Mouse (Mus musculus): Measurements from ENCODE around the gene Bricd5. TPM values are rescaled to one million over a fixed set of nuclear protein-coding genes. Genes with fewer than 3 reads are reported as not detected.

Bricd5 gene
- total and polyA plus RNA-seq, 2 experiments from 2014 or later: 1.4 to 4.0 TPM

DNA sequence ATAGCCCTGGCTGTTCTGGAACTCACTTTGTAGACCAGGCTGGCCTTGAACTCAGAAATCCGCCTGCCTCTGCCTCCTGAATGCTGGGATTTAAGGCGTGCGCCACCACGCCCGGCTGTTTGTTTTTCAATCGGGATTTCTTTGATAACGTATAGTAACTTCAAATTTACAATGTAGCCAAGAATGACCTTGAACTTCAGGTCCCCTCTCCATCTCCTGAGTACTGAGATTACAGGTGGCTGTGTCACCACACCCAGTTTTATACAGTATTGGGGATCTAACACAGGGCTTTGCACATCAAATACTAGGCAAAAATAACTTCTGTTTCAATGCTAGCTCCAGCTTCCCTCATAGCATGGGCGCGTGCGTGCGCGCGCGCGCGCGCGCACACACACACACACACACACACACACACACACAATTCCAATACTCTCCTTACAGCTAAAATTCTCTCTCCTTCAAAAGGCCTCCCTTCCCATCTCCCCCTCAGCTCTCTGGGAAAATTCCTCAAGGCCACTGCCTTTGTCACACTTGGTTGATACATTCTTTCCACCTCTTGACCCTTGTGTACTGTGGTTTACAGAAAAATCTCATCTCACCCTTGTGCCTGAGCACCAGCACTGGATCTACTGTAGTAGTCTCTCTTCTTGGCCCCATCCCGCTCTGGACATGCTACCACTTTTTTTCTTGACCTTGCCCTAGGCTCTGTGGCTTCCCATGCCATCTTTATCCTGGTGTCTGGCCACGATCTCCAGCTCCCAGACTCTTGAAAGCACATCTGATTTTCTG lies 7.5 kb downstream of the Bricd5 start:
- Histone ChIP-seq H3K4me2 (ENCODE audit: low read depth, low read length) (no peak overlapping the region), H3K36me3 (ENCODE audit: insufficient read depth, low read length) (peaks cover 10% of the 10 kb centered on the region; the same call in 1 of the 2 replicates), H3K4me1 (ENCODE audit: insufficient read depth, low read length) (0 out of 2 replicates have a peak, but pooled peaks cover 11% of the 10 kb centered on the region), H3K4me3 (ENCODE audit: low read length) (no peak overlapping the region), H3K9ac (replicated peaks; ENCODE audit: low read length) (no peak overlapping the region), H3K27ac (no peak overlapping the region), H3K9me3 (ENCODE audit: low read length) (no peaks in the 10 kb centered on the region), H3K27me3 (ENCODE audit: insufficient read depth, low read length) (no peaks in the 10 kb centered on the region)
- ATAC-seq (no peak), DNase-seq (ENCODE audit: low spot score) (no peak)
- WGBS: 93% methylated on average over 20 of the region's 20 CpGs
- TF ChIP-seq CTCF (IDR thresholded peaks at IDR 0.05; ENCODE audit: low read depth): no peak

DNA sequence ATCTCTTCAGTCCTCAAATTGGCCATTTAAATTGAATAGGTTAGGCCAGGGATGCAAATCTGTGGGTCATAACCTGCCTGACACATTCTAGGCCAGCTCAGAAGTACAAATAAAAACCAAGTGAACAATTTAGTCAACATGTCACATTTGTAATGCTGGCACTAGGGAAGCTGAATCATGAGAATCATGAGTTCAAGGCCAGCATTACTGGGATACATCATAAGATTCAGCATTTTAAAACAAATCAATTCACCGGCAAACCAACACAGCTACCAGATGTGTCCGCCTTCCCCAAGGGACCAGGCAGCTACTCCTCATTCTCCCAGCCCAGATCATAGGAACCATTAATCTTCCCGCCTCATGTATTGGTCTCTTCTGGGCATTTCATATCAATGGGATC lies 9.8 kb downstream of the Bricd5 start:
- no peak for TF ChIP-seq CTCF (IDR thresholded peaks at IDR 0.05; ENCODE audit: low read depth)
- no peaks in the 10 kb centered on the region for H3K27me3 ChIP-seq (ENCODE audit: insufficient read depth, low read length)

DNA sequence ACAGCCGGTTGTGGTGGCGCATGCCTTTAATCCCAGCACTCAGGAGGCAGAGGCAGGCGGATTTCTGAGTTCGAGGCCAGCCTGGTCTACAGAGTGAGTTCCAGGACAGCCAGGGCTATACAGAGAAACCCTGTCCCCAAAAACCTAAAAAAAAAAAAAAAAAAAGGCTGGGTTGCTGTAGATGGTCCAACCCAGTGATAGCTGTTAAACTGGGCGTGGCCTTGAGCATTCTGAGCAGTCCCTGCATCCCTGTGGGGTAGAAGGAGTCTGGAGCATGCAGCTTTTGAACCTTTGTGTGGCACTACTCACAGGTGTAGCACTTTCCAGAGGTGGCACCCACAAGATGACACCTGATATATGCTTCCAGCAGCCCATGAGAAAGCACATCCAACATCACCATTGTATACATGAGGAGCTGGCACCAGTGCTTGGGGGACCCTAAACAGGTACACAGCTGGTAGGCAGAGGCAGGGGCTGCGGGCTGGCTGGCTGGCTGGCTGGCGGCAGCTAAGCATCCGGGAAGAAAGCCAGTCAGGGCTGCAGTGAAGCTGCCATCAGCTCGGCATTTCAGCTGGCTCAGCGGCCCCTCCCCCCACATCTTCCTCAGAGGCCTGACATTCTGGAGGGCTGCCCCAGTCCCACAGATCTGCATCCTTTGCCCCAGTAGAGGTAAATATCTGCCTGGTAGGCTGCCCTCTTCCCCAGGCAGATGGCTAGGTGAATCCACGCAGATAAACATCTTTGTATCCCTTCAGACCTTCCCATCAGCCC lies 11.6 kb downstream of the Bricd5 start:
- H3K36me3 ChIP-seq (ENCODE audit: insufficient read depth, low read length): no peaks in the 10 kb centered on the region
- DNase-seq (ENCODE audit: low spot score) (peak; percentile 73), ATAC-seq (no peak)
- H3K4me3 ChIP-seq (ENCODE audit: low read length): no peak overlapping the region
- TF ChIP-seq CTCF (IDR thresholded peaks at IDR 0.05; ENCODE audit: low read depth): no peak
- H3K27me3 ChIP-seq (ENCODE audit: insufficient read depth, low read length): no peaks in the 10 kb centered on the region
- peaks cover 18% of the 10 kb centered on the region for H3K4me1 ChIP-seq (ENCODE audit: insufficient read depth, low read length)
- H3K4me2 ChIP-seq (ENCODE audit: low read depth, low read length): no peak overlapping the region
- peak overlapping the region; percentile 60; the same call in 1 of the 2 replicates for H3K27ac ChIP-seq
- 45% methylated on average over 11 of the region's 11 CpGs for WGBS
- no peaks in the 10 kb centered on the region for H3K9me3 ChIP-seq (ENCODE audit: low read length)
- no peak overlapping the region; the same call in 1 of the 2 replicates for H3K9ac ChIP-seq (replicated peaks; ENCODE audit: low read length)

More for the DNA sequence above, 9.8 kb downstream of the Bricd5 start:
- no peak overlapping the region for H3K27ac ChIP-seq
- H3K36me3 ChIP-seq (ENCODE audit: insufficient read depth, low read length): no peaks in the 10 kb centered on the region
- no peak for DNase-seq (ENCODE audit: low spot score)
- H3K4me1 ChIP-seq (ENCODE audit: insufficient read depth, low read length): peaks cover 11% of the 10 kb centered on the region
- H3K4me2 ChIP-seq (ENCODE audit: low read depth, low read length): no peak overlapping the region
- ATAC-seq: no peak
- H3K4me3 ChIP-seq (ENCODE audit: low read length): no peak overlapping the region
- WGBS: 83% methylated on average over 3 of the region's 3 CpGs
- no peaks in the 10 kb centered on the region for H3K9me3 ChIP-seq (ENCODE audit: low read length)
- H3K9ac ChIP-seq (replicated peaks; ENCODE audit: low read length): no peak overlapping the region

DNA sequence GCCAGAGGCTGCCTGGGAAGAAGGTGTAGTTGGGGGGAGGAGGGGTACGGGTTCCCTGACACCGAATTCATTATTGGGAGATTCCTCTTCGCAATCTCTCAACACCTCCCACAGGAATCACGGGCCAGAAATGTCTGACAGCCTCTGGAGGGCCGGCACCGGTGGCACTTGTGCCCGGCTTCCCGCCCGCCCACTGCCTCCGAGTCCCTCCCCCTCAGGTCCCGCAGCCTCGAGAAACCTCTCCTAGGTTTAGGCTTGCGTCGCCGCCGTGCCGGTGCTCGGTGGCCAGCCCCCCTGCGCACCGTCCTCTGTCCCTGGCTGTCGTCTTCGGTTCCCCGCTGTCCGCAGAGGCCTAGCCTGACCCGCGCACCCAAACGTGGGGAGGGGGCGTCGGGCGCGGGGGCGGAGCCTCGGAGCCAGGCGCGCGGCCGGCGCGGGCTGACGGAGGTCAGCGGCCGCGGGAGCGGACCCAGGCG lies 14.5 kb downstream of the Bricd5 start, which contains the start of gene Caskin1:
TSS of gene Caskin1 (plus strand) at position 416 of the 476 bp plus-strand sequence.
- ATAC-seq (peak; percentile 68), DNase-seq (ENCODE audit: low spot score) (peak; percentile 82)
- Histone ChIP-seq H3K27ac (peak within 1 kb of the TSS; percentile 97), H3K4me1 (ENCODE audit: insufficient read depth, low read length) (peaks cover 18% of the 10 kb centered on the region), H3K27me3 (ENCODE audit: insufficient read depth, low read length) (no peaks in the 10 kb centered on the region), H3K9ac (replicated peaks; ENCODE audit: low read length) (peak within 1 kb of the TSS; percentile 96), H3K4me3 (ENCODE audit: low read length) (peak within 1 kb of the TSS; percentile 96), H3K4me2 (ENCODE audit: low read depth, low read length) (peak within 1 kb of the TSS; percentile 70), H3K9me3 (ENCODE audit: low read length) (no peaks in the 10 kb centered on the region), H3K36me3 (ENCODE audit: insufficient read depth, low read length) (no peaks in the 10 kb centered on the region)
- no peak for TF ChIP-seq CTCF (IDR thresholded peaks at IDR 0.05; ENCODE audit: low read depth)
- 1% methylated on average over 45 of the region's 45 CpGs for WGBS

DNA sequence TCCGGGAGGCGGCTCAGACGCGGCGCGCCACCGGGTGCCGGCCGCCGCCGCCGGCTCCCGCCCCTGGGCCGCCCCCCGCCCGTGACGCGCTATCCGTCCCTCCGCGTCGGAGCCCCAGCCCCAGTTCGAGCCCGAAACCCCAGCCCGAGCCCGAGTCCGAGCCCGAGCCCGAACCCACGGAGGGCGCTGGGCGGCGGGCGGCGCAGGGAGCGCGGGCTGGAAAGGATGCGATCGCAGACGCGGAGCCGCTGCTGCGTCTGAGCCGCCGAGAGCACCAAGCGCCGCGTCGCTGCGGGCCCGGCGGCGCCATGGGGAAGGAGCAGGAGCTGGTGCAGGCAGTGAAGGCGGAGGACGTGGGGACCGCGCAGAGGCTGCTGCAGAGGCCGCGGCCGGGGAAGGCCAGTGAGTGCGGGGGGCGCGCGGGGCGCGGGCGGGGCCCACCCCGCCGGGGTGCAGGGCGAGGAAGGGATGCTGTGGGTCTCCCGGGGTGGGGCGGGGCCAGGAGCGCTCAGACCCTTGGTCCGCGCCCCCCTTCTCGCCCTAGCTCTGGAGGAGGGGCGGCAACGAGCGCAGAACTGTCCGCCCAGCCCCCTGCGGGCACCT lies 15.1 kb downstream of the Bricd5 start:
- DNase-seq (ENCODE audit: low spot score): peak; percentile 66
- Histone ChIP-seq H3K27ac (peak overlapping the region; percentile 97), H3K27me3 (ENCODE audit: insufficient read depth, low read length) (no peaks in the 10 kb centered on the region), H3K4me2 (ENCODE audit: low read depth, low read length) (peak overlapping the region; percentile 70), H3K36me3 (ENCODE audit: insufficient read depth, low read length) (no peaks in the 10 kb centered on the region), H3K9ac (replicated peaks; ENCODE audit: low read length) (peak overlapping the region; percentile 96), H3K9me3 (ENCODE audit: low read length) (no peaks in the 10 kb centered on the region), H3K4me3 (ENCODE audit: low read length) (peak overlapping the region; percentile 96), H3K4me1 (ENCODE audit: insufficient read depth, low read length) (peaks cover 18% of the 10 kb centered on the region)
- peak; percentile 68 for ATAC-seq
- under 1% methylated on average over 55 of the region's 81 CpGs for WGBS
- TF ChIP-seq CTCF (IDR thresholded peaks at IDR 0.05; ENCODE audit: low read depth): no peak

DNA sequence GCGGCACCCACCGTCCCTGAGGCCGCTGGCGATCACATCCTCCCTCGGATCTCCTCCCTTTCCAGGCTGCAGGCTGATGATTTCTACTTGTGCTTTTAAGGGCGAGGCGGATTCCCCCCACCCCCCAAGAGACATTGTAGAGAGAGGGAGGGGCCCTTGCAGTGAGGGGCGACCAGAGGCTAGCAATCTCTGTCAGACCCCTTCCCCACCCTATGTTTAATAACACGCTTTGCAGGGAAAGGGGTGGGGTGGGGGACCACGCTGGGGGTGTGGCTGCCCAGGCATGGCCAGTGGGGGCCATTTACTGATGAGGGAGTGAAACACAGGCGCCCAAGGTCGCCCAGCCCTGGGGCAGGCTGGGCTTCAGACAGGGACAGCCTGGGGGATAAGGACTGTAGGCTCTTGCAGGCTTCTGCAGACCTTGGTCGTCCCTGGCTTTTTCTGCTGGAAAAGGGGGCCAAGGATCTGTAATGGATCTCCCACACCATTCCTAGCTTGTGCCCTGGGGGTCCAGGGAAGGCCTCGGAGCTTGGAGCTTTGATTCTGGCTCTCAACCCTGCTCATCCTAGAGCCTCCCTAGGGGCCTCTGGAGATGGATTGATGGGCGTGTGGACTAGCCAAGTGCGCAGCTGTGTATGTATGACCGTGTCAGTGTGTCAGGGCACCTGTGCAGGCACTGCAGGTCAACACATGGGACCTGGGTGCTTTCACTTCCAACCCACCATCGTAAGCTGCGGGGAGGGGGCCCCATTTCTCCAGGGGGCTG lies 15.8 kb downstream of the Bricd5 start:
- no peak for TF ChIP-seq CTCF (IDR thresholded peaks at IDR 0.05; ENCODE audit: low read depth)
- Histone ChIP-seq H3K9me3 (ENCODE audit: low read length) (no peaks in the 10 kb centered on the region), H3K4me3 (ENCODE audit: low read length) (peak overlapping the region; percentile 96), H3K36me3 (ENCODE audit: insufficient read depth, low read length) (no peaks in the 10 kb centered on the region), H3K4me1 (ENCODE audit: insufficient read depth, low read length) (peaks cover 18% of the 10 kb centered on the region), H3K27me3 (ENCODE audit: insufficient read depth, low read length) (no peaks in the 10 kb centered on the region), H3K4me2 (ENCODE audit: low read depth, low read length) (peak overlapping the region; percentile 70), H3K27ac (peak overlapping the region; percentile 97), H3K9ac (replicated peaks; ENCODE audit: low read length) (peak overlapping the region; percentile 96)
- ATAC-seq (peak; percentile 50), DNase-seq (ENCODE audit: low spot score) (peak; percentile 50)
- 12% methylated on average over 19 of the region's 19 CpGs for whole genome bisulfite sequencing

Measured in hindbrain, postnatal 0 days (tissue).